Mouse (Mus musculus) embryonic facial prominence, embryonic 14.5 days (tissue): ENCODE results near the gene Grb7. TPM values are rescaled to one million over a fixed set of nuclear protein-coding genes. Genes with fewer than 3 reads are reported as not detected.

Experiments used
- ATAC-seq: fragments of 200-750 bp; cut with Nextera tagmentation; 2 replicates; pipeline ENCODE4 v1.8.0; 2017; ENCODE audit warnings: low read depth, moderate number of reproducible peaks, moderate TSS enrichment
- DNase-seq: peaks from one replicate; pipeline ENCODE4 v3.0.0-alpha.2; 2015; ENCODE audit warnings: low spot score
- H3K27ac ChIP-seq: fragments of 300-500 bp; sonication (generic); replicated peaks from 2 replicates; pipeline ENCODE4 v1.5.1; 2014; ENCODE audit warnings: low read depth, mild to moderate bottlenecking, low read length, moderate library complexity
- H3K27me3 ChIP-seq: fragments of 300-500 bp; sonication (generic); replicated peaks from 2 replicates; pipeline ENCODE4 v1.6.1; 2014; ENCODE audit warnings: low read length; ENCODE audit not compliant: control insufficient read depth, insufficient read depth
- H3K36me3 ChIP-seq: fragments of 300-500 bp; sonication (generic); 2 replicates; pipeline ENCODE4 v1.6.1; 2014; ENCODE audit warnings: low read length, mixed read lengths; ENCODE audit not compliant: control insufficient read depth, insufficient read depth
- H3K4me1 ChIP-seq: fragments of 300-500 bp; sonication (generic); 2 replicates; pipeline ENCODE4 v1.6.1; 2014; ENCODE audit warnings: antibody characterized with exemption, low read length; ENCODE audit not compliant: control insufficient read depth, insufficient read depth
- H3K4me2 ChIP-seq: fragments of 300-500 bp; sonication (generic); 2 replicates; pipeline ENCODE4 v1.6.1; 2014; ENCODE audit warnings: low read depth, mild to moderate bottlenecking, low read length, moderate library complexity, mixed read lengths
- H3K4me3 ChIP-seq: fragments of 300-500 bp; sonication (generic); 2 replicates; pipeline ENCODE4 v1.5.1; 2014; ENCODE audit warnings: low read depth, mild to moderate bottlenecking, low read length
- H3K9ac ChIP-seq: fragments of 300-500 bp; sonication (generic); 2 replicates; pipeline ENCODE4 v1.6.1; 2014; ENCODE audit warnings: low read depth, mild to moderate bottlenecking, low read length, moderate library complexity, mixed read lengths
- H3K9me3 ChIP-seq: fragments of 300-500 bp; sonication (generic); 2 replicates; pipeline ENCODE4 v1.6.1; 2016; ENCODE audit warnings: low read length; ENCODE audit not compliant: control insufficient read depth
- WGBS: fragments of 180-500 bp; shearing (Covaris S2); extraction: QIAGEN DNeasy Blood & Tissue Kit; methylation state at CpG from one replicate; pipeline ENCODE4 v1.1.7; 2014; 5-methylcytosine and 5-hydroxymethylcytosine counted together
- polyA plus RNA-seq: library from polyadenylated mRNA; unstranded; fragments of >200 nt; fragmentation: Nextera tagmentation; extraction: Ambion mirVana; gene quantifications from 2 replicates; pipeline ENCODE4 v1.2.1, GENCODE M21; 2014

The Grb7 gene
- polyA plus RNA-seq, 1 experiment from 2014 or later: 8.3 TPM

DNA sequence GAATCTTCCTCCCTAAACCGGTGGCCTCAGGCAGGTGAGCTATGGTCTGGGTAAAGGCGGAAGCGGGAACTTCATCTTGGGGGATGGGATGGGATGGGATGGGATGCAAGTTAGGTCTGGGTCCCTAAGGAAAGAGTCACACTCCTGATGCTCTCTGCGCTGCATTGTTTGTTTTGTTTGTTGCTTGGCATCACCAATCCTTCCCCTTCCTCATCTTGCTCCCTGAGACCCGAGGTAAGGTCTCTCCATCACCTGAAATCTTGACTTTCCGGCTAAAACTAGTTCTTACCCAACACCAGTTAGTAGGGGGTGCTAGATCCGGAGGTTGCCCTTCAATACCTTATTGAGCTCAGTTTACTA, 1.3 kb downstream of the Grb7 start:
- H3K9me3 ChIP-seq: no peaks in the 10 kb centered on the region
- no peaks in the 10 kb centered on the region for H3K4me1 ChIP-seq
- H3K27ac ChIP-seq: 0 out of 2 replicates have a peak overlapping the region, but pooled peaks have one; percentile 11
- WGBS: 6% methylated on average over 7 of the region's 7 CpGs
- peak overlapping the region; percentile 27 for H3K4me3 ChIP-seq
- peak overlapping the region; percentile 40 for H3K9ac ChIP-seq
- no peak for DNase-seq
- peak overlapping the region; percentile 42 for H3K4me2 ChIP-seq
- no peaks in the 10 kb centered on the region for H3K36me3 ChIP-seq
- peaks cover 28% of the 10 kb centered on the region for H3K27me3 ChIP-seq
- ATAC-seq: 0 out of 2 replicates have a peak, but pooled peaks have one; percentile 3

- WGBS: 32% methylated on average over 10 of the region's 13 CpGs
- Histone ChIP-seq H3K4me3 (peak overlapping the region; percentile 27), H3K36me3 (no peaks in the 10 kb centered on the region), H3K27ac (no peak overlapping the region), H3K4me2 (peak overlapping the region; percentile 42), H3K9ac (peak overlapping the region; percentile 40; the same call in 1 of the 2 replicates), H3K27me3 (peaks cover 28% of the 10 kb centered on the region), H3K9me3 (no peaks in the 10 kb centered on the region), H3K4me1 (no peaks in the 10 kb centered on the region)
- no peak for ATAC-seq
- DNase-seq: no peak
Observed at GRCm38 (mm10) chr11:98448191-98448790, 2.1 kb downstream of the Grb7 start.

GRCm38 (mm10) chr11:98449419-98449818, 3.2 kb downstream of the Grb7 start:
- no peak overlapping the region for H3K4me2 ChIP-seq
- 67% methylated on average over 3 of the region's 3 CpGs for WGBS
- peaks cover 28% of the 10 kb centered on the region for H3K27me3 ChIP-seq
- H3K4me3 ChIP-seq: no peak overlapping the region
- no peak for DNase-seq
- no peak overlapping the region for H3K9ac ChIP-seq
- H3K9me3 ChIP-seq: no peaks in the 10 kb centered on the region
- no peaks in the 10 kb centered on the region for H3K4me1 ChIP-seq
- no peaks in the 10 kb centered on the region for H3K36me3 ChIP-seq
- no peak overlapping the region for H3K27ac ChIP-seq
- ATAC-seq: no peak

GRCm38 (mm10) chr11:98449921-98450771, 4.0 kb downstream of the Grb7 start:
- ATAC-seq: no peak
- H3K4me3 ChIP-seq: no peak overlapping the region
- H3K27me3 ChIP-seq: peaks cover 28% of the 10 kb centered on the region
- H3K4me1 ChIP-seq: no peaks in the 10 kb centered on the region
- H3K27ac ChIP-seq: no peak overlapping the region
- no peak overlapping the region for H3K9ac ChIP-seq
- no peaks in the 10 kb centered on the region for H3K36me3 ChIP-seq
- no peaks in the 10 kb centered on the region for H3K9me3 ChIP-seq
- no peak for DNase-seq
- no peak overlapping the region for H3K4me2 ChIP-seq
- 71% methylated on average over 20 of the region's 20 CpGs for WGBS

DNA sequence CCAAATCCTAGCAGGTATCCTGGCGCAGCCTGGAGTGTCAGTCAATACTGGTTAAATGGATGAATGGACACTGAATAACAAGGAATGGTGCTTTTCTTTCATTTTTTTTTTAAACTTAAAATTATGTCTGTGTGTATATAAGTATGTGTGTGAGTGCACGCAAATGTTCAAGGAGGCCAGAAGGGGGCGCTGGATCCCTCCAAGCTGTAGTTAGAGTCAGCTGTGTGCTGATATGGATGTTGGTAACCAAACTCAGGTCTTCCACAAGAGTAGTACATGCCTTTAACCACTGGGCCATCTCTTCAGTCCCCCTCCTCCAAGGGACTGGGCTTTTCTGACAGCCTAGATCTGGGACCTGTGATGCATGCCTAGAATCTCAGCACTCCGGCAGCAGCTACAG, 9.3 kb downstream of the Grb7 start:
- no peak overlapping the region for H3K4me2 ChIP-seq
- H3K9me3 ChIP-seq: no peaks in the 10 kb centered on the region
- no peaks in the 10 kb centered on the region for H3K36me3 ChIP-seq
- 82% methylated on average over 4 of the region's 4 CpGs for WGBS
- no peaks in the 10 kb centered on the region for H3K4me1 ChIP-seq
- ATAC-seq (no peak), DNase-seq (no peak)
- no peak overlapping the region for H3K27ac ChIP-seq
- no peak overlapping the region for H3K9ac ChIP-seq
- peaks cover 26% of the 10 kb centered on the region for H3K27me3 ChIP-seq
- no peak overlapping the region for H3K4me3 ChIP-seq

DNA sequence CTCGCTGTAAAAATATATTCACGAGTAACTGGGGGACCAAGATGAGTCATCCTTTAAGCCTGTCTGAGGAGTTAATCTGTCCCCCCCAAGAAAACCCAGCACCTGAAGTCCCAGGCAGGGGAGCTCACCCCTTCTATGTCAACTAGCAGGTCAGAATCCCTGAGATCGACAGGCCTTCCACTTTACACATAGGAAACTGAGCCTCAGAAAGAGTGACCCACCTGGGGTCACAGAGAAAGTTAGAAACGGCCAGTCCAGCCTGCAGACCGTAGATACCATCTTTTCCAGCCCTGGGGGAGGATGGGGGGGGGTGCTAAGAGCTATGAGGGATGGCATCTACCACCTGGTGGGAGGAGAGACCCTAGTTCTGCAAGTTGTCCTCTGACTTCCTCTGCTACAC, 10.4 kb downstream of the Grb7 start:
- H3K36me3 ChIP-seq: no peaks in the 10 kb centered on the region
- no peak overlapping the region for H3K27ac ChIP-seq
- H3K9me3 ChIP-seq: no peaks in the 10 kb centered on the region
- ATAC-seq (no peak), DNase-seq (no peak)
- H3K9ac ChIP-seq: no peak overlapping the region
- H3K4me2 ChIP-seq: peak overlapping the region; percentile 89; the same call in 1 of the 2 replicates
- H3K27me3 ChIP-seq: peaks cover 26% of the 10 kb centered on the region
- no peaks in the 10 kb centered on the region for H3K4me1 ChIP-seq
- WGBS: 75% methylated on average over 5 of the region's 5 CpGs
- H3K4me3 ChIP-seq: no peak overlapping the region

DNA sequence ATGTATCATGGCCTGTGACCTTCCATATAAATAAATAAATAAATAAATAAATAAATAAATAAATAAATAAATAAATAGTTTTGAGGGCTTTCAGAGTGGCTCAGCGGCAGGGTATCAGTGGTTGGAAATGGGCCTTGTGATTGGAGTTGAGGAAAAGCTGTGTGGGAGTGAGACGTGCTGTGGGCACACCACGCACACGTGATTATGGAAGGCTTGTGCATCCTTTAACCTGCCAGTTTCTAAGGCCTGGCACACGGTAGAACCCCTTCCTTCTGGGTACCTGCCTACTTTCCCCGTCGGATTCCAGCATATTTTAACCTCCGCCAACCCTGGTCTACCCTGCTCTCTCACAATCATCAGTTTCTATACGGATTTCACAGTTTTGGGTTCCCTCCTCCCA, 10.8 kb downstream of the Grb7 start:
- Histone ChIP-seq H3K4me2 (peak overlapping the region; percentile 89), H3K9me3 (no peaks in the 10 kb centered on the region), H3K4me1 (no peaks in the 10 kb centered on the region), H3K9ac (peak overlapping the region; percentile 67), H3K27me3 (peaks cover 26% of the 10 kb centered on the region), H3K4me3 (peak overlapping the region; percentile 62), H3K27ac (0 out of 2 replicates have a peak overlapping the region, but pooled peaks have one; percentile 1), H3K36me3 (no peaks in the 10 kb centered on the region)
- ATAC-seq: peak; percentile 2; the same call in 1 of the 2 replicates
- DNase-seq: no peak
- 28% methylated on average over 9 of the region's 9 CpGs for WGBS

GRCm38 (mm10) chr11:98457367-98458120, 11.3 kb downstream of the Grb7 start:
- peak; percentile 87 for ATAC-seq
- DNase-seq: peak; percentile 87
- peak overlapping the region; percentile 67 for H3K9ac ChIP-seq
- peak overlapping the region; percentile 62 for H3K4me3 ChIP-seq
- H3K4me2 ChIP-seq: peak overlapping the region; percentile 89
- WGBS: under 1% methylated on average over 23 of the region's 64 CpGs
- no peaks in the 10 kb centered on the region for H3K9me3 ChIP-seq
- no peaks in the 10 kb centered on the region for H3K4me1 ChIP-seq
- H3K27ac ChIP-seq: 0 out of 2 replicates have a peak overlapping the region, but pooled peaks have one; percentile 1
- H3K27me3 ChIP-seq: peaks cover 26% of the 10 kb centered on the region
- H3K36me3 ChIP-seq: no peaks in the 10 kb centered on the region
